Mouse (Mus musculus): ENCODE results near the gene Cacna1d.

GRCm38 (mm10) chr14:30242818-30243205, 248.4 kb downstream of the Cacna1d start:
- TF ChIP-seq CTCF (conservative IDR thresholded peaks at IDR 0.05 in 1 of 2, IDR thresholded peaks at IDR 0.05 in 1 of 2; ENCODE audit: low read depth in 2 of 2, low read length in 2 of 2) (no peak), ZKSCAN1 (IDR thresholded peaks at IDR 0.05; ENCODE audit: borderline replicate concordance, low read depth, low read length) (no peak), EP300 (IDR thresholded peaks at IDR 0.05; ENCODE audit: low read length) (no peak), BHLHE40 (IDR thresholded peaks at IDR 0.05; ENCODE audit: low read depth, low read length) (no peak), POLR2A (IDR thresholded peaks at IDR 0.05; ENCODE audit: low read depth, low read length) (no peak), HCFC1 (IDR thresholded peaks at IDR 0.05; ENCODE audit: low read depth, low read length) (no peak), CHD1 (IDR thresholded peaks at IDR 0.05; ENCODE audit: low read depth, low read length) (no peak)

All from CH12.LX (cell line).